Mouse (Mus musculus): ENCODE measurements around the gene Fam20a. TPM values are rescaled to one million over a fixed set of nuclear protein-coding genes. Genes with fewer than 3 reads are reported as not detected.

The Fam20a gene
- polyA plus RNA-seq, 1 experiment, result 72.4 TPM

- H3K4me3 ChIP-seq, result peak overlapping the region; percentile 81
- H3K36me3 ChIP-seq (ENCODE audit: control insufficient read depth, insufficient read depth), result peaks cover 28% of the 10 kb centered on the region
- peaks cover 57% of the 10 kb centered on the region for H3K79me2 ChIP-seq (ENCODE audit: control insufficient read depth, insufficient read depth)
- H3K4me2 ChIP-seq (ENCODE audit: low read depth), result peak overlapping the region; percentile 93
- TF ChIP-seq MYOD1 (IDR thresholded peaks at IDR 0.05; ENCODE audit: control insufficient read depth in 1 of 3, insufficient read length in 2 of 3, low read depth in 2 of 3) (no peak), SRF (IDR thresholded peaks at IDR 0.05; ENCODE audit: control insufficient read depth, insufficient read length, low read depth) (no peak), TCF12 (IDR thresholded peaks at IDR 0.05; ENCODE audit: insufficient read depth, poor library complexity, severe bottlenecking) (no peak), E2F4 (IDR thresholded peaks at IDR 0.05; ENCODE audit: insufficient read depth) (no peak), POLR2A (IDR thresholded peaks at IDR 0.05; ENCODE audit: insufficient read length, low read depth) (no peak), REST (IDR thresholded peaks at IDR 0.05; ENCODE audit: insufficient read depth, insufficient read length) (no peak), MYOG (IDR thresholded peaks at IDR 0.05; ENCODE audit: control insufficient read depth in 1 of 3, insufficient read depth in 1 of 3, insufficient read length in 2 of 3, low read depth in 2 of 3) (no peak), MAX (IDR thresholded peaks at IDR 0.05; ENCODE audit: low read depth) (no peak), POLR2AphosphoS2 (IDR thresholded peaks at IDR 0.05; ENCODE audit: insufficient read length, low read depth) (no peak), USF1 (IDR thresholded peaks at IDR 0.05; ENCODE audit: low read depth) (no peak), CEBPB (IDR thresholded peaks at IDR 0.05; ENCODE audit: insufficient read depth, poor library complexity, severe bottlenecking) (no peak), TCF3 (IDR thresholded peaks at IDR 0.05; ENCODE audit: insufficient read length, low read depth) (no peak)
- H3K27me3 ChIP-seq (ENCODE audit: control insufficient read depth, insufficient read depth, insufficient read length), result no peaks in the 10 kb centered on the region
- H3ac ChIP-seq (ENCODE audit: control insufficient read depth, insufficient read length), result peak overlapping the region; percentile 96
Observed at GRCm38 (mm10) chr11:109651566-109652024, 70.5 kb downstream of the Fam20a start.

DNA sequence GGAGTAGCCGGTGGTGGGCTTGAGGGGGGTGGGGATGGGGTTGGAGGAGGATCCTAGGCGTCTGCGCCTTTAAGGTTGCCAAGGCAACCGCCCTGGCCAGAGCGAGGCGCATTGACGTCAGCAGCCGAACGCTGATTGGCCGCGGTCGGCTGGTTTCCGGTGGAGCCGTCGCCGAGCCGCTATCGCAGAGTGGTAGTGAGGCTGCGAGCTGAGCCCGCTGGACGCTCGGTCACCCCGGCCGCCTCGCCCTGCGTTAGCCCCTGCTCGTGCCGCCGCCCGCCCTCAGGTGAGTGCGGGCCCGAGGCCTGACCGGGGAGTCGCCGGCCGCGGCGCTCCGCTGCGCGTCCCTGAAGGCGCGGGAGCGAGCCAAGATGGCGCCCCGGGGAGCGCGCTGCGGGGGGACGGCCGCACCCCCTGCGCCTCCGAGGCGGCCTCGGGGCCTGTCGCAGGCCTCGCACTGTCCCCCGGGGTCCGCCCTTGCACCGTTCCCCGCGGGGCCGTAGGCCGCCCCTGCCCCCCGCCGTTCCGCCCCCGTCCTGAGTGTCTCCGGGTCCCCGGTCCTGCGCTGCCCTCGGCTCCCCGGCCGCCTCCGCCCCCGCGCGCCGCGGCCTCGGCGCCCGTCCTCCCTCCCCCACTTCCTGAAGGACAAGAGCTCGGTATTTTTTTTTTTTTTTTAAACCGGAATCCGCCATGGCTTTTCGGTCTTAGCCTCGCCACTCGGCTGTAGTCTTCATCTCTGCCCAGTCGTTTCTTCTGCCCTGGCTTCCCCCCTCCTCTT is 71.1 kb downstream of the Fam20a start:
- Histone ChIP-seq H3K4me3 (peak overlapping the region; percentile 81), H3ac (ENCODE audit: control insufficient read depth, insufficient read length) (peak overlapping the region; percentile 96), H3K36me3 (ENCODE audit: control insufficient read depth, insufficient read depth) (peaks cover 21% of the 10 kb centered on the region), H3K27me3 (ENCODE audit: control insufficient read depth, insufficient read depth, insufficient read length) (no peaks in the 10 kb centered on the region), H3K79me2 (ENCODE audit: control insufficient read depth, insufficient read depth) (peaks cover 51% of the 10 kb centered on the region), H3K4me2 (ENCODE audit: low read depth) (peak overlapping the region; percentile 64)
- TF ChIP-seq TCF12 (IDR thresholded peaks at IDR 0.05; ENCODE audit: insufficient read depth, poor library complexity, severe bottlenecking), result no peak
- peak in 1 of 3 experiments; percentile 15 for TF ChIP-seq MYOG (IDR thresholded peaks at IDR 0.05; ENCODE audit: control insufficient read depth in 1 of 3, insufficient read depth in 1 of 3, insufficient read length in 2 of 3, low read depth in 2 of 3)
- TF ChIP-seq CEBPB (IDR thresholded peaks at IDR 0.05; ENCODE audit: insufficient read depth, poor library complexity, severe bottlenecking), result no peak
- TF ChIP-seq REST (IDR thresholded peaks at IDR 0.05; ENCODE audit: insufficient read depth, insufficient read length), result no peak
- peak; percentile 98 for TF ChIP-seq POLR2A (IDR thresholded peaks at IDR 0.05; ENCODE audit: insufficient read length, low read depth)
- peak; percentile 100 for TF ChIP-seq POLR2AphosphoS2 (IDR thresholded peaks at IDR 0.05; ENCODE audit: insufficient read length, low read depth)

DNA sequence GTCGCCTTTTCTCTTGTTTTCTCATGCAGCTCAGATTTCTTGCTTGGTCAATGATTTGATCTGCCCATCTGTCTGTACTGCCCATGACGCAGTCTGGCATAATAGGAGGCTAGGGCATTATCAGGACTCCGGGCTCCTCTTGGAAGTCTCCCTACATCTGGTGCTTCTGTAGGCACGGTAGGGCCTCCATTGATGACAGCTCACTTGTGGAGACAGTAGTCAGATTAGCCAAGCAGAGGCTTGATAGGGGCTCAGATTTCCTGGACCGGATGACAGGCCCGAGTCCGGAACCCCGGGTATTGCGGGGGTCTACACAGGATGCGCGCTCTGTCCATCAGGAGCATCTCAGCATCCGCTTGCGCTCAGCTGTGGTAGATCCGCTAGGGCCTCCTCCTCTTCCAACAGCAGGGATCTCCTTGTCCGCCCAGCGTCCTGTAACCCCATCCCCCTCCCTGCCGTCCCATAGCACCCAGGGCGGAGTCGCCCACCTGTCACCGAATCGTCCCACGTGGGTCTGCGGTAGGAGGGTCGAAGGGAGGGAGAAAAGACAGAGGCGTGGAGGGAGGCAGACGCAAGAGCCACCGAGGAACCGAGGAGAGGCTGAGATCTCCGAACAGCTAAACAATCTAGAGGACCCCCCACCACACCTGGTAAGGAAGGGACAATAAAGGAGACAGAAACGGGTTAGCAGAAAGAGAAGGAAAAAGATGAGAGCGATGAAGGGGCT is 71.9 kb downstream of the Fam20a start:
- peak in 2 of 3 experiments; percentile 95 to 98 for TF ChIP-seq MYOD1 (IDR thresholded peaks at IDR 0.05; ENCODE audit: control insufficient read depth in 1 of 3, insufficient read length in 2 of 3, low read depth in 2 of 3)
- TF ChIP-seq USF1 (IDR thresholded peaks at IDR 0.05; ENCODE audit: low read depth), result peak; percentile 86
- TF ChIP-seq TCF12 (IDR thresholded peaks at IDR 0.05; ENCODE audit: insufficient read depth, poor library complexity, severe bottlenecking), result peak; percentile 5
- peak; percentile 63 to 97 (median 94) for TF ChIP-seq MYOG (IDR thresholded peaks at IDR 0.05; ENCODE audit: control insufficient read depth in 1 of 3, insufficient read depth in 1 of 3, insufficient read length in 2 of 3, low read depth in 2 of 3)
- TF ChIP-seq E2F4 (IDR thresholded peaks at IDR 0.05; ENCODE audit: insufficient read depth), result no peak
- no peak for TF ChIP-seq MAX (IDR thresholded peaks at IDR 0.05; ENCODE audit: low read depth)
- peak; percentile 79 for TF ChIP-seq TCF3 (IDR thresholded peaks at IDR 0.05; ENCODE audit: insufficient read length, low read depth)
- TF ChIP-seq CEBPB (IDR thresholded peaks at IDR 0.05; ENCODE audit: insufficient read depth, poor library complexity, severe bottlenecking), result no peak
- peak; percentile 90 for TF ChIP-seq POLR2AphosphoS2 (IDR thresholded peaks at IDR 0.05; ENCODE audit: insufficient read length, low read depth)
- TF ChIP-seq POLR2A (IDR thresholded peaks at IDR 0.05; ENCODE audit: insufficient read length, low read depth), result peak; percentile 76
- TF ChIP-seq REST (IDR thresholded peaks at IDR 0.05; ENCODE audit: insufficient read depth, insufficient read length), result no peak
- no peak for TF ChIP-seq SRF (IDR thresholded peaks at IDR 0.05; ENCODE audit: control insufficient read depth, insufficient read length, low read depth)

DNA sequence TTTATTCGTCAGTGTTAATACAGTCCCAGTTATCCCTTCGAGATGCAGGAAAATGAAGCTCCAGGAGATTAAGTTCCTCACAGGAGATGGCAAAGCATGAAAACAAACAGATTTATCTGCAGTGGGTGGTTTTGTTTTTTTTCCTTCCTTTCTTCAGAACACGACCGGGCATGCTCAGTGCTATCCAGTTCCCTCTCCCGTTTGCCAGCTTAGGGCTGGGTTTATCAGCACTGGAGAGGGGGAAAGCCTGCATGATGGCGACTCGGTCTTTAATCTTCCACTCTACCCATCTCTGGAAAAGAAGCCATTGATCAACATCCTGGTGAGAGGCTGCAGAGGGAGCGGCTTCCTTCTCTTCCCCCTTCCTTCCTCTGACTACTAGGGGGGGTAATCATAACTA is 72.9 kb downstream of the Fam20a start, which contains the start of gene Prkar1a:
TSS of gene Prkar1a (plus strand) at position 200 of the 400 bp plus-strand sequence.
- Histone ChIP-seq H3K4me3 (peak within 1 kb of the TSS; percentile 81), H3K79me2 (ENCODE audit: control insufficient read depth, insufficient read depth) (peaks cover 33% of the 10 kb centered on the region), H3K36me3 (ENCODE audit: control insufficient read depth, insufficient read depth) (peaks cover 4% of the 10 kb centered on the region), H3K27me3 (ENCODE audit: control insufficient read depth, insufficient read depth, insufficient read length) (no peaks in the 10 kb centered on the region), H3K4me2 (ENCODE audit: low read depth) (peak within 1 kb of the TSS; percentile 64), H3ac (ENCODE audit: control insufficient read depth, insufficient read length) (peak within 1 kb of the TSS; percentile 96)
- TF ChIP-seq TCF3 (IDR thresholded peaks at IDR 0.05; ENCODE audit: insufficient read length, low read depth) (no peak), SRF (IDR thresholded peaks at IDR 0.05; ENCODE audit: control insufficient read depth, insufficient read length, low read depth) (no peak), E2F4 (IDR thresholded peaks at IDR 0.05; ENCODE audit: insufficient read depth) (no peak), REST (IDR thresholded peaks at IDR 0.05; ENCODE audit: insufficient read depth, insufficient read length) (no peak), CEBPB (IDR thresholded peaks at IDR 0.05; ENCODE audit: insufficient read depth, poor library complexity, severe bottlenecking) (no peak), MAX (IDR thresholded peaks at IDR 0.05; ENCODE audit: low read depth) (no peak), MYOG (IDR thresholded peaks at IDR 0.05; ENCODE audit: control insufficient read depth in 1 of 3, insufficient read depth in 1 of 3, insufficient read length in 2 of 3, low read depth in 2 of 3) (no peak), POLR2A (IDR thresholded peaks at IDR 0.05; ENCODE audit: insufficient read length, low read depth) (no peak), POLR2AphosphoS2 (IDR thresholded peaks at IDR 0.05; ENCODE audit: insufficient read length, low read depth) (no peak), USF1 (IDR thresholded peaks at IDR 0.05; ENCODE audit: low read depth) (no peak), TCF12 (IDR thresholded peaks at IDR 0.05; ENCODE audit: insufficient read depth, poor library complexity, severe bottlenecking) (no peak), MYOD1 (IDR thresholded peaks at IDR 0.05; ENCODE audit: control insufficient read depth in 1 of 3, insufficient read length in 2 of 3, low read depth in 2 of 3) (no peak)

More for the DNA sequence above, 71.9 kb downstream of the Fam20a start:
- Histone ChIP-seq H3ac (ENCODE audit: control insufficient read depth, insufficient read length) (peak overlapping the region; percentile 96), H3K36me3 (ENCODE audit: control insufficient read depth, insufficient read depth) (peaks cover 13% of the 10 kb centered on the region), H3K4me2 (ENCODE audit: low read depth) (peak overlapping the region; percentile 64), H3K27me3 (ENCODE audit: control insufficient read depth, insufficient read depth, insufficient read length) (no peaks in the 10 kb centered on the region), H3K79me2 (ENCODE audit: control insufficient read depth, insufficient read depth) (peaks cover 42% of the 10 kb centered on the region), H3K4me3 (peak overlapping the region; percentile 81)
